Mouse (Mus musculus) hindbrain, embryonic 10.5 days (tissue): ENCODE measurements at regions not wholly inside any gene's neighbourhood (a gene's known extent, or its start where the extent isn't known, plus 50 kb on each side); places are given as distances from the start of the nearest gene placed in this dataset.
A peak's percentile ranks its signal among the peaks of the same experiment; 100 is the strongest.
"Not testable (repeated sequence)": the region's sequence is repeated elsewhere in the genome, so short reads cannot be mapped to it uniquely, and the experiment has no call there.

Experiments
- DNase-seq: peaks from one replicate; pipeline ENCODE4 v3.0.0-alpha.2; 2017; ENCODE audit warnings: low spot score
- H3K27ac ChIP-seq: fragments of 300-500 bp; sonication (generic); 2 replicates; pipeline ENCODE4 v1.5.1; 2016; ENCODE audit warnings: mild to moderate bottlenecking, moderate library complexity
- H3K27me3 ChIP-seq: fragments of 300-500 bp; sonication (generic); 2 replicates; pipeline ENCODE4 v1.6.1; 2016; ENCODE audit warnings: mild to moderate bottlenecking; ENCODE audit not compliant: poor library complexity, insufficient read depth, severe bottlenecking
- H3K36me3 ChIP-seq: fragments of 300-500 bp; sonication (generic); 2 replicates; pipeline ENCODE4 v1.6.1; 2016; ENCODE audit warnings: mild to moderate bottlenecking, moderate library complexity
- H3K4me1 ChIP-seq: fragments of 300-500 bp; sonication (generic); replicated peaks from 2 replicates; pipeline ENCODE4 v1.6.1; 2016; ENCODE audit warnings: mild to moderate bottlenecking
- H3K4me3 ChIP-seq: fragments of 300-500 bp; sonication (generic); 2 replicates; pipeline ENCODE4 v1.5.1; 2016; ENCODE audit warnings: mild to moderate bottlenecking, moderate library complexity
- H3K9me3 ChIP-seq: fragments of 300-500 bp; sonication (generic); 2 replicates; pipeline ENCODE4 v1.6.1; 2016; ENCODE audit warnings: mild to moderate bottlenecking, moderate library complexity
- WGBS: fragments of 180-500 bp; shearing (Covaris S2); methylation state at CpG from one replicate; pipeline ENCODE4 v1.1.7; 2016; 5-methylcytosine and 5-hydroxymethylcytosine counted together

GRCm38 (mm10) chr7:125167666-125168065, 276.8 kb upstream of the Kdm8 start:
- Histone ChIP-seq H3K4me1 (no peaks in the 10 kb centered on the region), H3K9me3 (peaks cover 3% of the 10 kb centered on the region; the same call in 1 of the 2 replicates), H3K4me3 (no peak overlapping the region), H3K36me3 (no peaks in the 10 kb centered on the region), H3K27ac (no peak overlapping the region), H3K27me3 (no peaks in the 10 kb centered on the region)
- WGBS = 85% methylated on average over 4 of the region's 4 CpGs
- no peak for DNase-seq

GRCm38 (mm10) chr7:125181548-125181947, 262.9 kb upstream of the Kdm8 start:
- no peak for DNase-seq

GRCm38 (mm10) chr7:125182266-125182665, 262.2 kb upstream of the Kdm8 start:
- WGBS = 87% methylated on average over 4 of the region's 4 CpGs
- no peaks in the 10 kb centered on the region for H3K36me3 ChIP-seq

More at GRCm38 (mm10) chr7:125181548-125181947, 262.9 kb upstream of the Kdm8 start:
- Histone ChIP-seq H3K27ac (no peak overlapping the region), H3K4me3 (no peak overlapping the region), H3K36me3 (no peaks in the 10 kb centered on the region), H3K4me1 (0 out of 2 replicates have a peak, but pooled peaks cover 2% of the 10 kb centered on the region), H3K27me3 (no peaks in the 10 kb centered on the region), H3K9me3 (no peaks in the 10 kb centered on the region)
- WGBS = 84% methylated on average over 3 of the region's 3 CpGs

GRCm38 (mm10) chr7:125183011-125183410, 261.5 kb upstream of the Kdm8 start:
- H3K27ac ChIP-seq, H3K4me3 ChIP-seq, H3K36me3 ChIP-seq, H3K9me3 ChIP-seq, H3K27me3 ChIP-seq, DNase-seq, H3K4me1 ChIP-seq: not testable (repeated sequence)
- WGBS = 89% methylated on average over 4 of the region's 4 CpGs

More at GRCm38 (mm10) chr7:125182266-125182665, 262.2 kb upstream of the Kdm8 start:
- Histone ChIP-seq H3K4me1 (0 out of 2 replicates have a peak, but pooled peaks cover 6% of the 10 kb centered on the region), H3K4me3 (no peak overlapping the region), H3K27ac (no peak overlapping the region), H3K9me3 (no peaks in the 10 kb centered on the region), H3K27me3 (no peaks in the 10 kb centered on the region)
- DNase-seq = no peak

- H3K4me1 ChIP-seq = 0 out of 2 replicates have a peak, but pooled peaks cover 11% of the 10 kb centered on the region
- H3K36me3 ChIP-seq = no peaks in the 10 kb centered on the region
- no peaks in the 10 kb centered on the region for H3K27me3 ChIP-seq
- DNase-seq = no peak
- H3K27ac ChIP-seq = no peak overlapping the region
- 82% methylated on average over 13 of the region's 13 CpGs for WGBS
- H3K4me3 ChIP-seq = no peak overlapping the region
- H3K9me3 ChIP-seq = no peaks in the 10 kb centered on the region
These were observed 259.3 kb upstream of the Kdm8 start for GRCm38 (mm10) chr7:125185037-125185679.

- no peaks in the 10 kb centered on the region for H3K9me3 ChIP-seq
- no peaks in the 10 kb centered on the region for H3K27me3 ChIP-seq
- H3K27ac ChIP-seq = no peak overlapping the region
- DNase-seq = no peak
- 88% methylated on average over 10 of the region's 10 CpGs for WGBS
- H3K36me3 ChIP-seq = no peaks in the 10 kb centered on the region
- no peak overlapping the region for H3K4me3 ChIP-seq
- 0 out of 2 replicates have a peak, but pooled peaks cover 11% of the 10 kb centered on the region for H3K4me1 ChIP-seq
These were observed 257.3 kb upstream of the Kdm8 start for GRCm38 (mm10) chr7:125187011-125187740.

GRCm38 (mm10) chr7:125188986-125189385, 255.5 kb upstream of the Kdm8 start:
- Histone ChIP-seq H3K4me3 (no peak overlapping the region), H3K27me3 (no peaks in the 10 kb centered on the region), H3K9me3 (no peaks in the 10 kb centered on the region), H3K4me1 (0 out of 2 replicates have a peak, but pooled peaks cover 8% of the 10 kb centered on the region), H3K27ac (no peak overlapping the region), H3K36me3 (no peaks in the 10 kb centered on the region)
- WGBS = 86% methylated on average over 5 of the region's 5 CpGs
- no peak for DNase-seq

- 0 out of 2 replicates have a peak, but pooled peaks cover 8% of the 10 kb centered on the region for H3K4me1 ChIP-seq
- no peaks in the 10 kb centered on the region for H3K36me3 ChIP-seq
- no peaks in the 10 kb centered on the region for H3K27me3 ChIP-seq
- WGBS = 88% methylated on average over 6 of the region's 6 CpGs
- no peaks in the 10 kb centered on the region for H3K9me3 ChIP-seq
- no peak overlapping the region for H3K27ac ChIP-seq
- H3K4me3 ChIP-seq = no peak overlapping the region
- DNase-seq = no peak
These were observed 254.4 kb upstream of the Kdm8 start for GRCm38 (mm10) chr7:125190067-125190466.

GRCm38 (mm10) chr7:125191313-125191712, 253.2 kb upstream of the Kdm8 start:
- DNase-seq = no peak
- H3K9me3 ChIP-seq = no peaks in the 10 kb centered on the region
- H3K27ac ChIP-seq = no peak overlapping the region
- 0 out of 2 replicates have a peak, but pooled peaks cover 8% of the 10 kb centered on the region for H3K4me1 ChIP-seq
- no peaks in the 10 kb centered on the region for H3K36me3 ChIP-seq
- H3K4me3 ChIP-seq = no peak overlapping the region
- no peaks in the 10 kb centered on the region for H3K27me3 ChIP-seq

GRCm38 (mm10) chr7:125211346-125211973, 233.0 kb upstream of the Kdm8 start:
- 0 out of 2 replicates have a peak overlapping the region, but pooled peaks have one; percentile 50 for H3K27ac ChIP-seq
- no peaks in the 10 kb centered on the region for H3K9me3 ChIP-seq
- no peaks in the 10 kb centered on the region for H3K27me3 ChIP-seq
- H3K4me1 ChIP-seq = peaks cover 22% of the 10 kb centered on the region; the same call in 1 of the 2 replicates
- no peak overlapping the region for H3K4me3 ChIP-seq
- WGBS = 66% methylated on average over 6 of the region's 6 CpGs
- peak; percentile 29 for DNase-seq
- no peaks in the 10 kb centered on the region for H3K36me3 ChIP-seq

GRCm38 (mm10) chr7:125214036-125214435, 230.4 kb upstream of the Kdm8 start:
- Histone ChIP-seq H3K4me1 (peaks cover 22% of the 10 kb centered on the region; the same call in 1 of the 2 replicates), H3K27me3 (no peaks in the 10 kb centered on the region), H3K27ac (no peak overlapping the region), H3K9me3 (no peaks in the 10 kb centered on the region), H3K4me3 (no peak overlapping the region), H3K36me3 (no peaks in the 10 kb centered on the region)
- DNase-seq = no peak
- 82% methylated on average over 6 of the region's 6 CpGs for WGBS

- no peak for DNase-seq
- Histone ChIP-seq H3K27ac (no peak overlapping the region), H3K4me3 (no peak overlapping the region), H3K36me3 (no peaks in the 10 kb centered on the region), H3K27me3 (no peaks in the 10 kb centered on the region), H3K4me1 (peaks cover 4% of the 10 kb centered on the region; the same call in 1 of the 2 replicates), H3K9me3 (no peaks in the 10 kb centered on the region)
- 79% methylated on average over 4 of the region's 4 CpGs for WGBS
These were observed 226.8 kb upstream of the Kdm8 start for GRCm38 (mm10) chr7:125217630-125218029.

- Histone ChIP-seq H3K4me1 (no peaks in the 10 kb centered on the region), H3K9me3 (no peaks in the 10 kb centered on the region), H3K36me3 (no peaks in the 10 kb centered on the region), H3K27ac (no peak overlapping the region), H3K27me3 (no peaks in the 10 kb centered on the region), H3K4me3 (no peak overlapping the region)
- no peak for DNase-seq
- WGBS = 86% methylated on average over 1 of the region's 1 CpGs
These were observed 221.8 kb upstream of the Kdm8 start for GRCm38 (mm10) chr7:125222684-125223083.
